Mouse (Mus musculus) kidney, postnatal 0 days (tissue): ENCODE results near the gene Cradd. TPM values are rescaled to one million over a fixed set of nuclear protein-coding genes. Genes with fewer than 3 reads are reported as not detected.
A peak's percentile ranks its signal among the peaks of the same experiment; 100 is the strongest.

ENCODE experiments used
- ATAC-seq: fragments of 200-750 bp; cut with Nextera tagmentation; replicated peaks from 2 replicates; pipeline ENCODE4 v1.8.0; 2017; ENCODE audit warnings: low read depth, moderate number of reproducible peaks, moderate TSS enrichment, moderate library complexity; ENCODE audit not compliant: low FRiP score
- DNase-seq: peaks from one replicate; pipeline ENCODE4 v3.0.0-alpha.2; 2016; ENCODE audit warnings: low spot score
- H3K27ac ChIP-seq: fragments of 300-500 bp; sonication (generic); 2 replicates; pipeline ENCODE4 v1.5.1; 2014; ENCODE audit warnings: mild to moderate bottlenecking
- H3K27me3 ChIP-seq: fragments of 300-500 bp; sonication (generic); 2 replicates; pipeline ENCODE4 v1.6.1; 2014; ENCODE audit warnings: low read length, mixed read lengths; ENCODE audit not compliant: insufficient read depth
- H3K36me3 ChIP-seq: fragments of 300-500 bp; sonication (generic); 2 replicates; pipeline ENCODE4 v1.6.1; 2014; ENCODE audit warnings: low read length, mixed read lengths; ENCODE audit not compliant: insufficient read depth
- H3K4me1 ChIP-seq: fragments of 300-500 bp; sonication (generic); replicated peaks from 2 replicates; pipeline ENCODE4 v1.6.1; 2014; ENCODE audit warnings: antibody characterized with exemption, low read length, mixed read lengths; ENCODE audit not compliant: insufficient read depth
- H3K4me2 ChIP-seq: fragments of 300-500 bp; sonication (generic); 2 replicates; pipeline ENCODE4 v1.6.1; 2014; ENCODE audit warnings: mild to moderate bottlenecking, low read length, moderate library complexity, mixed read lengths
- H3K4me3 ChIP-seq: fragments of 300-500 bp; sonication (generic); replicated peaks from 2 replicates; pipeline ENCODE4 v1.5.1; 2014; ENCODE audit warnings: low read depth, low read length
- H3K9ac ChIP-seq: fragments of 300-500 bp; sonication (generic); 2 replicates; pipeline ENCODE4 v1.6.1; 2014; ENCODE audit warnings: low read depth, low read length
- H3K9me3 ChIP-seq: fragments of 300-500 bp; sonication (generic); replicated peaks from 2 replicates; pipeline ENCODE4 v1.6.1; 2016; ENCODE audit warnings: low read length, inconsistent platforms, mixed read lengths
- CTCF ChIP-seq: IDR thresholded peaks from 2 replicates; pipeline ENCODE4 v1.5.1; 2016; ENCODE audit warnings: antibody characterized with exemption, low read depth, mild to moderate bottlenecking, moderate library complexity
- WGBS: fragments of 180-500 bp; shearing (Covaris S2); extraction: QIAGEN DNeasy Blood & Tissue Kit; methylation state at CpG from one replicate; pipeline ENCODE4 v1.1.7; 2014; 5-methylcytosine and 5-hydroxymethylcytosine counted together
- polyA plus RNA-seq: library from polyadenylated mRNA; unstranded; fragments of >200 nt; fragmentation: Nextera tagmentation; extraction: Ambion mirVana; gene quantifications from 2 replicates; pipeline ENCODE4 v1.2.1, GENCODE M21; 2015

Cradd gene
- polyA plus RNA-seq, 1 experiment from 2014 or later: 10.5 TPM

DNA sequence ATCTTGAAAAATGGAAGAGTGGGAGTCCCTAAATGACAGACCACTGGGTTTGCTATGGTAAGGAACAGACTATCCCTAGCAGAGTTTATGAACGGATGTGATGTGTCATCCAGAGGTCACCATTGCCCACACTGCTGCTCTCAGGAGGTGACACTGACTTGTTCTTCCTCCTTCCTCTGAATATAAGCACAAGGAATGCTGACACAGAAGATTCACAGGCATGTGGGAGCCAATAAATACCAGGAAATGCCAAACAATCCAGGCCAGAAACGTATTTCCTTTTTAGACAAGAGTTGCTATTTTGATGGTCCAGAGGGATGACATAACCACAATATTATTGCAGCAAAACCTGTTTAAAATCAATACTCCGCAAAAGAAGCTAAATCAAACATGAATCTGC is 91.4 kb downstream of the Cradd start:
- H3K36me3 ChIP-seq: no peaks in the 10 kb centered on the region
- 41% methylated on average over 3 of the region's 3 CpGs for WGBS
- H3K4me2 ChIP-seq: no peak overlapping the region
- no peaks in the 10 kb centered on the region for H3K27me3 ChIP-seq
- H3K9me3 ChIP-seq: no peaks in the 10 kb centered on the region
- no peak overlapping the region for H3K9ac ChIP-seq
- peak overlapping the region; percentile 60; the same call in 1 of the 2 replicates for H3K27ac ChIP-seq
- 0 out of 2 replicates have a peak, but pooled peaks cover 7% of the 10 kb centered on the region for H3K4me1 ChIP-seq
- no peak overlapping the region for H3K4me3 ChIP-seq
- DNase-seq: peak; percentile 69
- no peak for ATAC-seq
- no peak for TF ChIP-seq CTCF

DNA sequence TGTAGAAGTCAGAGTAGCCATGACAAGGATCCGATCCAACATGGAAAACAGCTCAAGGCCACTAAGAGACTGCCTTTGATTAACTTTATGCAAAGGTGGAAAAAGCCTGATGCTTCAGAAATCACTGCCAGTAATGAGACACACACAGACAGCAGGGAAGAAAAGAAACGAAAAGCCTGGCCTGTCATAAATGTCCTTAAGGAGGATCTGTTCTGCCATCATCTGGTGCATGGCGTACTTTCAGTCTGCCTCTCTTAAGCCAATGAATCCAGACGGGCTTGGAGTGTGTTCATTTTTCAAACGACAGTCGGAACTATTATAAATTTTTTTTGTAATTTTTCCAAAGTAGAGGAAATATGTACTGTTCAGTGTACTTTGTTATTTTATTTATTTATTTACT is 95.7 kb downstream of the Cradd start:
- peak; percentile 15; the same call in 1 of the 2 replicates for TF ChIP-seq CTCF
- ATAC-seq (no peak), DNase-seq (no peak)
- Histone ChIP-seq H3K36me3 (no peaks in the 10 kb centered on the region), H3K9ac (no peak overlapping the region), H3K27ac (no peak overlapping the region), H3K4me3 (no peak overlapping the region), H3K9me3 (no peaks in the 10 kb centered on the region), H3K27me3 (no peaks in the 10 kb centered on the region), H3K4me1 (0 out of 2 replicates have a peak, but pooled peaks cover 4% of the 10 kb centered on the region), H3K4me2 (no peak overlapping the region)
- 73% methylated on average over 6 of the region's 6 CpGs for WGBS

DNA sequence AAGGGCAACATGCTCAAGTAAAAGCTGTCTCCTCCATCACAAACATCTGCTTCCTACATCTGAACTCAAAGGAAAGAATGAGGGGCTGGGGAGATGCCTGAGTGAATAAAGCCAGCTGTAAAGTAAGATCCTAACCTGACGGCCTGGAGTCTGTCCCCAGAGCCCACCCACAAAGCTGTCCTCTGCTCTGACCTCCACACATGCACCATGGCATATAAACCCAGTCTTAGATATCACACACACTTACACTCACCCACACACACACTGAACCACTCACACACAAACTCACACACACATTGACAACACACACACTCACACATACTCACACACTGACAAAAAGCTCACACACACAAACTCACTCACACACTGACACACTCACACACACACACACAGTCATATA is 96.3 kb downstream of the Cradd start:
- Histone ChIP-seq H3K27ac (no peak overlapping the region), H3K9ac (no peak overlapping the region), H3K4me1 (no peaks in the 10 kb centered on the region), H3K36me3 (no peaks in the 10 kb centered on the region), H3K4me2 (no peak overlapping the region), H3K9me3 (no peaks in the 10 kb centered on the region), H3K4me3 (no peak overlapping the region), H3K27me3 (no peaks in the 10 kb centered on the region)
- WGBS: 24% methylated on average over 1 of the region's 1 CpGs
- DNase-seq (no peak), ATAC-seq (no peak)
- TF ChIP-seq CTCF: no peak

DNA sequence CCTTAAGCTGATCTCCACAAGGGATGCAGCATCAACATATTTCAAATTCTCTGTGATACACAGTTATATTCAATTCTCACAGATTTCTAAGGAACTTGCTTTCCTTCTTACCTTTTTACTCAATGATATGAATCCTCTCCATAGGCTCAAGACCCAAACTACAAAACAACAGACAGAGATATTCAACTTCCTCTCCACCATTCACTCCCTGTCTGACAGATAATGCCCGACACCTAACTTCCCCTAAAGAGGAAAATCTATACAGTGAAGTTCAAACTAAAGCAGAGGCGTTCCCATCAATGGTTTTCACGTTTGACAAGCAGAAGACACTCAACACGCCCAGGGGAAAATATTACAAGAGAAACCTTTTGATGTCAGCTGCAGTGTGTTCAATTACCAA is 97.2 kb downstream of the Cradd start:
- H3K9me3 ChIP-seq: no peaks in the 10 kb centered on the region
- DNase-seq: no peak
- no peak for ATAC-seq
- no peak overlapping the region for H3K27ac ChIP-seq
- H3K27me3 ChIP-seq: no peaks in the 10 kb centered on the region
- no peaks in the 10 kb centered on the region for H3K4me1 ChIP-seq
- H3K4me2 ChIP-seq: no peak overlapping the region
- 80% methylated on average over 4 of the region's 4 CpGs for WGBS
- no peak overlapping the region for H3K4me3 ChIP-seq
- no peak for TF ChIP-seq CTCF
- no peak overlapping the region for H3K9ac ChIP-seq
- no peaks in the 10 kb centered on the region for H3K36me3 ChIP-seq

DNA sequence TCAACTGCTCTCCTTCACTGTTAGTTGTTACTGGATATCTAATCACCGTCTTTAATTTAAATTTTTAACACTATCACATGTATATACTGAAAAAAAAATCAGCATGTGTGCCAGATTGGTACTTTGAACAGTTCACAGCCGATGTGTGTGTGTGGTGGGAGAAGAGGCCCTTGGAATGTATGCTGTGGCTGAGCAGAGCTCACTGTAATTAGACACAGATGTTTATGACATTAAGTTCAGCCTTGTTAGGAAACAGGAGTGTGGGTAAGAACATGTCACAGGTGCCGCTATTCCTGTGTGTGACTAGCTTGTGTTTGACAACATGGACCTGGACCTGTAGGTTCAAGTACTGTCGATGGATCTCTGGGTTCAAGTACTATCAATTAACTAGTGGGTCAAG is 98.9 kb downstream of the Cradd start:
- H3K27me3 ChIP-seq: no peaks in the 10 kb centered on the region
- no peak overlapping the region for H3K4me3 ChIP-seq
- no peak overlapping the region for H3K27ac ChIP-seq
- no peaks in the 10 kb centered on the region for H3K36me3 ChIP-seq
- no peak overlapping the region for H3K4me2 ChIP-seq
- no peaks in the 10 kb centered on the region for H3K4me1 ChIP-seq
- ATAC-seq (no peak), DNase-seq (no peak)
- no peak overlapping the region for H3K9ac ChIP-seq
- WGBS: 86% methylated on average over 4 of the region's 4 CpGs
- no peaks in the 10 kb centered on the region for H3K9me3 ChIP-seq
- TF ChIP-seq CTCF: no peak

DNA sequence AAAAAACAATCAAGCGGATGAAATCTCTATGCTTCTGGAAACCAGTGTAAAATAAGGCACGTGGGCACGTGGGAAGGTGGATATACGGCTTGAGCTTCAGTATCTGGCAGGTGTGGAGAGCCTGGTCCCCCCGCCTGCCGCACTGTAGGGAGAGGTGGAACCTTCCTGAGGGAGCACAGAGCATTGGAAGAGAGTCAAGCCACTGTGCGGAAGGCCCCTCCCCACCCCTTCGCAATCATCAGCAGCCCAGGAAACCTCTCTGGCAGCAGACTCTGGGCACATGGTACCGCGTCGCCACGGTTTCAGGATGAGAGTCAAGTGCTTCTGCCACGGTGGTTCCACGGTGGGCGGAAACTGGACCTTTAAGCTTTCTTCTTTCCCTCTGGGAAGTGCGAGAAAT is 100.7 kb downstream of the Cradd start:
- ATAC-seq: no peak
- no peaks in the 10 kb centered on the region for H3K27me3 ChIP-seq
- H3K4me3 ChIP-seq: no peak overlapping the region
- no peaks in the 10 kb centered on the region for H3K4me1 ChIP-seq
- WGBS: 80% methylated on average over 16 of the region's 16 CpGs
- DNase-seq: no peak
- H3K27ac ChIP-seq: no peak overlapping the region
- no peak overlapping the region for H3K4me2 ChIP-seq
- H3K36me3 ChIP-seq: no peaks in the 10 kb centered on the region
- H3K9me3 ChIP-seq: no peaks in the 10 kb centered on the region
- no peak for TF ChIP-seq CTCF
- H3K9ac ChIP-seq: no peak overlapping the region

DNA sequence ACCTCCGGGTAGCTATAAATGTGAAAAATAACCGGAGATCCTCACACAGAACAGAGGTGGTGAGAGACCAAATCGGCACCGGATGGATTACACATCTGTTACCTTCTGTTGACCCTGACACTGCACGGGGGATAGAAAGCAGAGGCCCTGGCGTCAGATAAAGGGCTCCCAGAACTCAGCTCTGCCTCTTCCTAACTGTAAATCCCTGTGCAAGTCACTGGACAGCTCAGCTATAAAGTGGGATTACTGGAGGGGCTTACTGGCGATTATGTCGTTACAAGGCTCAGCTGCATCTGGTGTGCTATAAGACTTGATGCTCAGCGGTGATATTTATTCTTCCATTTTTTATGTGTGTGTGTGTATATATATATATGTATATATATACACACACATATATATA is 102.0 kb downstream of the Cradd start:
- ATAC-seq (no peak), DNase-seq (no peak)
- H3K9me3 ChIP-seq: no peaks in the 10 kb centered on the region
- no peak overlapping the region for H3K9ac ChIP-seq
- WGBS: 69% methylated on average over 9 of the region's 9 CpGs
- TF ChIP-seq CTCF: no peak
- H3K27me3 ChIP-seq: no peaks in the 10 kb centered on the region
- no peaks in the 10 kb centered on the region for H3K36me3 ChIP-seq
- no peak overlapping the region for H3K4me3 ChIP-seq
- H3K4me1 ChIP-seq: no peaks in the 10 kb centered on the region
- no peak overlapping the region for H3K27ac ChIP-seq
- no peak overlapping the region for H3K4me2 ChIP-seq
